Mouse (Mus musculus): Measurements from ENCODE around the gene Diexf. TPM values are rescaled to one million over a fixed set of nuclear protein-coding genes. Genes with fewer than 3 reads are reported as not detected.

Gene Diexf
- polyA plus RNA-seq, 1 experiment from 2014 or later = 4.0 TPM

DNA sequence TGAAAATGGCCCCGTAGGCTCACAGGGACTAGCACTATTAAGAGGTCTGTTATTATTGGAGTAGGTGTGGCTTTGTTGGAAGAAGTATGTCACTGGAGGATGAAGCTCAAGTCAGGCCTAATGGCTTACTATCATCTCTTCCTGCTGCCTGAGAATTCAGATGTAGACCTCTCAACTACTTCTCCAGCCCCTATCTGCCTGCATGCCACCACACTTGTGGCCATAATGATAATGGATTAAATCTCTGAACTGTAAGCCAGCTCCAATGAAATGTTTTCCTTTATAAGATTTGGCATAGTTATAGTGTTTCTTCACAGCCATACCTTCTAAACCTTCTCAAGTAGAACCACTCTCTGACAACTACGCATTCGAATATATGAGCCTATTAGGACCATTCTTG, 67.5 kb downstream of the Diexf start:
- no peaks in the 10 kb centered on the region for H3K9me3 ChIP-seq (replicated peaks; ENCODE audit: low read length)

DNA sequence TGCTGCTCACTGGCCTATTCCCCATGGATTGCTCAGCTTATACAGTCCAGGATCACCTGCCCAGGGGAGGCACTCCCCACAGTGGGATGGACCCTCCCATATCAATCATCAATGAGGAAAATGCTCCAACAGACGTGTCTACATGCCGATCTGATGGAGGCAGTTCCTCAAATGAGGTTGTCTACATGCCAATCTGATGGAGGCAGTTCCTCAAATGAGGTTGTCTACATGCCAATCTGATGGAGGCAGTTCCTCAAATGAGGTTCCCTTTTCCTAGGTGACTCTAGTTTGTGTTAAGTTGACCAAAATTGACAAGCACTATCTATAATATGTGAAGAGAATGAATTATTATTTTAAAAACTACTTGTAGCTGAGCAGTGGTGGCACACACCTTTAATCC, 69.9 kb downstream of the Diexf start:
- Histone ChIP-seq H3K9ac (ENCODE audit: low read depth, low read length) (no peak overlapping the region), H3K4me2 (ENCODE audit: low read length) (no peak overlapping the region), H3K36me3 (ENCODE audit: insufficient read depth, low read length) (no peaks in the 10 kb centered on the region), H3K27me3 (ENCODE audit: insufficient read depth, low read length) (no peaks in the 10 kb centered on the region), H3K27ac (no peak overlapping the region), H3K9me3 (replicated peaks; ENCODE audit: low read length) (no peaks in the 10 kb centered on the region), H3K4me3 (replicated peaks; ENCODE audit: low read depth, low read length) (no peak overlapping the region), H3K4me1 (replicated peaks; ENCODE audit: insufficient read depth, low read length) (no peaks in the 10 kb centered on the region)
- no peak for DNase-seq (ENCODE audit: low spot score)
- TF ChIP-seq CTCF (IDR thresholded peaks at IDR 0.05; ENCODE audit: low read depth) = no peak
- no peak for ATAC-seq (replicated peaks; ENCODE audit: low FRiP score, low read depth)
- WGBS = 79% methylated on average over 2 of the region's 2 CpGs

More for the DNA sequence above, 67.5 kb downstream of the Diexf start:
- Histone ChIP-seq H3K27ac (no peak overlapping the region), H3K27me3 (ENCODE audit: insufficient read depth, low read length) (no peaks in the 10 kb centered on the region), H3K36me3 (ENCODE audit: insufficient read depth, low read length) (no peaks in the 10 kb centered on the region), H3K9ac (ENCODE audit: low read depth, low read length) (no peak overlapping the region), H3K4me1 (replicated peaks; ENCODE audit: insufficient read depth, low read length) (no peaks in the 10 kb centered on the region), H3K4me3 (replicated peaks; ENCODE audit: low read depth, low read length) (no peak overlapping the region), H3K4me2 (ENCODE audit: low read length) (no peak overlapping the region)
- no peak for TF ChIP-seq CTCF (IDR thresholded peaks at IDR 0.05; ENCODE audit: low read depth)
- 92% methylated on average over 3 of the region's 3 CpGs for WGBS
- DNase-seq (ENCODE audit: low spot score) = no peak
- ATAC-seq (replicated peaks; ENCODE audit: low FRiP score, low read depth) = no peak

DNA sequence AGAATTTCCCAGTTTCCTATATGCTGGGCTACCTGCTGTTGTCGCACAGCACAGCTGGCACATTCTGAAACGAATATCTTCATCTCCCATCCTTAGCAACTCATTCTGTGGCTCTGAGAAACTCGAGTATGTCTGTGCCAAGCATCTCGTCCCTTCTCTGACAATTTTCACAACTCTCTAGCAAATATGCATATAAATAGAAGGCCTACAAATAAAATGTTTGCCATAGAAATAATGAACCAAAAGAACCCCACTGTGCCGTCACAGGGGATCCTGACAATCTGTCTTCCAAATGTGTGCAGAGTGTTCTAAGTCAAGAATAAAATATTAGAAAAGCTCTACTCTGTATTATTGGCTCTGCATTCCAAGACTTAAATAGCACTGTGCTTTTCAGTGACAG, 70.5 kb downstream of the Diexf start:
- TF ChIP-seq CTCF (IDR thresholded peaks at IDR 0.05; ENCODE audit: low read depth) = no peak
- Histone ChIP-seq H3K4me1 (replicated peaks; ENCODE audit: insufficient read depth, low read length) (no peaks in the 10 kb centered on the region), H3K27me3 (ENCODE audit: insufficient read depth, low read length) (no peaks in the 10 kb centered on the region), H3K9me3 (replicated peaks; ENCODE audit: low read length) (no peaks in the 10 kb centered on the region), H3K27ac (no peak overlapping the region), H3K36me3 (ENCODE audit: insufficient read depth, low read length) (no peaks in the 10 kb centered on the region), H3K4me2 (ENCODE audit: low read length) (no peak overlapping the region), H3K4me3 (replicated peaks; ENCODE audit: low read depth, low read length) (no peak overlapping the region), H3K9ac (ENCODE audit: low read depth, low read length) (no peak overlapping the region)
- DNase-seq (ENCODE audit: low spot score) = no peak
- WGBS = 75% methylated on average over 5 of the region's 5 CpGs
- no peak for ATAC-seq (replicated peaks; ENCODE audit: low FRiP score, low read depth)

DNA sequence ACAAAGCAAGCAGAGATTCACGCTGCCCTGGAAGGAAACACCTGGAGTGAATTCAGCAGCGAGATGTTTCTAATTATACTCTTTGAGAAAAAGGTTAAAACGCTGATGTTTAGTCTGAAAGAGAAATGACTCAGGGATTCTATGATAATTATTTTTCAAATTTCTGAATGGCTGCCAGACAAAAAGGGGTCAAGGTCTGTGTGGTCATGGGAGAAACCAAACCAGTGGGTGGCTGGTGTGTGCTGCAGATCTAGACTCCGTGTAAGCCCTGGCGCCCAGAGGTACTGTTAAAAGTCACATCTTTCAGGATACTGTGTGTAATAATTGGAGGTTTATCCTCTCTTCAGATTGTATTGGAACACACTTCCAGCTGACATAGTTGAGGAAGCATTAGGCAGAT, 75.7 kb downstream of the Diexf start:
- ATAC-seq (replicated peaks; ENCODE audit: low FRiP score, low read depth) (no peak), DNase-seq (ENCODE audit: low spot score) (no peak)
- no peak overlapping the region for H3K27ac ChIP-seq
- TF ChIP-seq CTCF (IDR thresholded peaks at IDR 0.05; ENCODE audit: low read depth) = no peak
- H3K36me3 ChIP-seq (ENCODE audit: insufficient read depth, low read length) = no peaks in the 10 kb centered on the region
- no peak overlapping the region for H3K4me2 ChIP-seq (ENCODE audit: low read length)
- no peak overlapping the region for H3K9ac ChIP-seq (ENCODE audit: low read depth, low read length)
- H3K9me3 ChIP-seq (replicated peaks; ENCODE audit: low read length) = no peaks in the 10 kb centered on the region
- no peaks in the 10 kb centered on the region for H3K27me3 ChIP-seq (ENCODE audit: insufficient read depth, low read length)
- H3K4me3 ChIP-seq (replicated peaks; ENCODE audit: low read depth, low read length) = no peak overlapping the region
- 85% methylated on average over 5 of the region's 5 CpGs for WGBS
- H3K4me1 ChIP-seq (replicated peaks; ENCODE audit: insufficient read depth, low read length) = no peaks in the 10 kb centered on the region

DNA sequence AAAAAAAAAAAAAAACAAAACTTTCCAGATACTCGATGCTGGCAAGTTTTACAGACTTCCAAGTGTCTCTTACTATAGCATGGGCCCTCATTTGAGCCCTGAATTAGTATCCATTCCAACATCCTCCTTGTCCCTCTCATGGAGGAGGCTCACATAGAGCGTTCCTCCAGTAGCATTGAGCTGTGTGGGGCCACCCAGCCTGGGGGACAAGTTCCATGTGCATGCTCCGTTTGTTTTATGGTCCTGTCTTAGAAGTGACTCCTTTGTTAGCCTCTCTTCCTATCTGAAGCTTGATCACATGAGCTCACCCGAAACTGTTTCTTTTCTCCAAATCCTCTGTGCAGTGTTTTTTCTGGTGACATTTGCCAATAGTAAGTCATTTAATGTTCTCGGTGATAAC, 77.0 kb downstream of the Diexf start:
- H3K27ac ChIP-seq = no peak overlapping the region
- H3K9ac ChIP-seq (ENCODE audit: low read depth, low read length) = no peak overlapping the region
- TF ChIP-seq CTCF (IDR thresholded peaks at IDR 0.05; ENCODE audit: low read depth) = no peak
- no peak overlapping the region for H3K4me3 ChIP-seq (replicated peaks; ENCODE audit: low read depth, low read length)
- no peaks in the 10 kb centered on the region for H3K27me3 ChIP-seq (ENCODE audit: insufficient read depth, low read length)
- 25% methylated on average over 5 of the region's 5 CpGs for WGBS
- H3K36me3 ChIP-seq (ENCODE audit: insufficient read depth, low read length) = no peaks in the 10 kb centered on the region
- no peak for ATAC-seq (replicated peaks; ENCODE audit: low FRiP score, low read depth)
- no peaks in the 10 kb centered on the region for H3K4me1 ChIP-seq (replicated peaks; ENCODE audit: insufficient read depth, low read length)
- DNase-seq (ENCODE audit: low spot score) = peak; percentile 16
- H3K4me2 ChIP-seq (ENCODE audit: low read length) = no peak overlapping the region
- H3K9me3 ChIP-seq (replicated peaks; ENCODE audit: low read length) = no peaks in the 10 kb centered on the region

DNA sequence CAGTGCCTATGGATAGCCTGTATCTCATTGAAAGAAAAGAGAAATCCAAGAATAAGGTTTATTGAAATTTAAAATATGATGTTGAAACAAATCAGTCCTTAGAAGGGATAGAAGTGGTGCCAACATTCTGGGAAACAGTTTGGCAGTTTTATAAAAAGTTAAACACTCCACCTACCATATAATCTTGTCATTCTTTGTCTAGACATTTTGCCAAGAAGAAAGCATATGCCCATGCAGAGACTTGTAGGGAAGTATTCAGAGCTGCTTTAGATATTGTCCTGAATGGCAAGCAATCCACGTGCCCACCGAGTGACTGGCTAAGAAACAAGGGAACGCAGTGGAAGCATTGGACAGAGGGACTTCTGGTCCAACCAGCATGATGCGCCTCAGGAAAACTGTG, 82.5 kb downstream of the Diexf start:
- Histone ChIP-seq H3K4me2 (ENCODE audit: low read length) (no peak overlapping the region), H3K27ac (no peak overlapping the region), H3K4me3 (replicated peaks; ENCODE audit: low read depth, low read length) (no peak overlapping the region), H3K9ac (ENCODE audit: low read depth, low read length) (no peak overlapping the region), H3K36me3 (ENCODE audit: insufficient read depth, low read length) (no peaks in the 10 kb centered on the region), H3K4me1 (replicated peaks; ENCODE audit: insufficient read depth, low read length) (no peaks in the 10 kb centered on the region), H3K27me3 (ENCODE audit: insufficient read depth, low read length) (no peaks in the 10 kb centered on the region), H3K9me3 (replicated peaks; ENCODE audit: low read length) (no peaks in the 10 kb centered on the region)
- 85% methylated on average over 4 of the region's 4 CpGs for WGBS
- TF ChIP-seq CTCF (IDR thresholded peaks at IDR 0.05; ENCODE audit: low read depth) = no peak
- DNase-seq (ENCODE audit: low spot score) (no peak), ATAC-seq (replicated peaks; ENCODE audit: low FRiP score, low read depth) (no peak)

DNA sequence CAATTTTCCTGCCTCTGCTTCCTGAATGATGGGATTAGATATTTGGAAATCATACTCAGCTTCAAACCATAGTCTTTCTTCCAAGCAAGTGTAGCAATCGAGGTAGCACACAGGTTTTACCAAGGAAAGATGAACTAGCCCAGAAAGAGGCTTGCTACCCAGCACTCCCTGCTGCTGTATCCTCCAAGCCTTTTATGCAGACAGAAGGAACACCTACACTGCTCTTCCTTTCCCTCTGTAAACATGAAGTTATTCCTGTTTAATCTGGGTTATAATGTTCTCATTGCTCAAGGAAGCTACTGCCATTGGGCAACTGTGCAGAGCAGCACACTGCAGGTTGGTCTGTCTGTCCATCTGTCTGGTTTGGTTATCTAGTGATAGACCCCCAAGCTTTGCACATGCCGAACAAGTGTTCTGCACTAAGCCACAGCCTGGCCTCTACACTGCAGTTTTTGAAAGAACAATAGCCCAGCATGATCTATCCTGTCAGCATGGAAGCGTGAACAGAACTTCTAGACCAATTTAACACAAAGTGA, 87.2 kb downstream of the Diexf start:
- ATAC-seq (replicated peaks; ENCODE audit: low FRiP score, low read depth) = no peak
- Histone ChIP-seq H3K27ac (no peak overlapping the region), H3K27me3 (ENCODE audit: insufficient read depth, low read length) (no peaks in the 10 kb centered on the region), H3K9ac (ENCODE audit: low read depth, low read length) (no peak overlapping the region), H3K4me1 (replicated peaks; ENCODE audit: insufficient read depth, low read length) (no peaks in the 10 kb centered on the region), H3K9me3 (replicated peaks; ENCODE audit: low read length) (no peaks in the 10 kb centered on the region), H3K4me2 (ENCODE audit: low read length) (no peak overlapping the region), H3K36me3 (ENCODE audit: insufficient read depth, low read length) (no peaks in the 10 kb centered on the region), H3K4me3 (replicated peaks; ENCODE audit: low read depth, low read length) (no peak overlapping the region)
- WGBS = 76% methylated on average over 3 of the region's 3 CpGs
- no peak for TF ChIP-seq CTCF (IDR thresholded peaks at IDR 0.05; ENCODE audit: low read depth)
- DNase-seq (ENCODE audit: low spot score) = no peak

Other genes starting within 250 kb of the Diexf start
- gene Syt14, start 94.5 kb downstream of the Diexf start, polyA plus RNA-seq (2015; fragmentation: Nextera tagmentation; extraction: Ambion mirVana) = 0.62 and 0.71 TPM in 2 replicates
- 17.2 and 17.3 TPM in 2 replicates for gene Irf6, start 22.8 kb upstream of the Diexf start, polyA plus RNA-seq (2015; fragmentation: Nextera tagmentation; extraction: Ambion mirVana)
- 10.7 and 12.5 TPM in 2 replicates for gene A130010J15Rik, start 37.8 kb upstream of the Diexf start, polyA plus RNA-seq (2015; fragmentation: Nextera tagmentation; extraction: Ambion mirVana)
- 1.4 and 1.7 TPM in 2 replicates for gene Traf3ip3, start 71.4 kb upstream of the Diexf start, polyA plus RNA-seq (2015; fragmentation: Nextera tagmentation; extraction: Ambion mirVana)
- 1.6 and 1.9 TPM in 2 replicates for gene Lamb3, start 77.4 kb upstream of the Diexf start, polyA plus RNA-seq (2015; fragmentation: Nextera tagmentation; extraction: Ambion mirVana)
- 8.7 and 11.4 TPM in 2 replicates for gene Hsd11b1, start 133.8 kb upstream of the Diexf start, polyA plus RNA-seq (2015; fragmentation: Nextera tagmentation; extraction: Ambion mirVana)
- gene G0s2, start 142.9 kb upstream of the Diexf start, polyA plus RNA-seq (2015; fragmentation: Nextera tagmentation; extraction: Ambion mirVana) = 47.6 and 48.9 TPM in 2 replicates
- 6.8 and 8.5 TPM in 2 replicates for gene Camk1g, start 240.0 kb upstream of the Diexf start, polyA plus RNA-seq (2015; fragmentation: Nextera tagmentation; extraction: Ambion mirVana)